Mouse (Mus musculus): ENCODE results near the gene Wrnip1. TPM values are rescaled to one million over a fixed set of nuclear protein-coding genes. Genes with fewer than 3 reads are reported as not detected.
"Not testable (repeated sequence)": the region's sequence is repeated elsewhere in the genome, so short reads cannot be mapped to it uniquely, and the experiment has no call there.

The Wrnip1 gene
- total and polyA plus RNA-seq, 2 experiments from 2014 or later, result 38.0 to 85.1 TPM

- H3K36me3 ChIP-seq (ENCODE audit: insufficient read depth), result no peaks in the 10 kb centered on the region
- WGBS, result 65% methylated on average over 2 of the region's 2 CpGs
- ATAC-seq, result no peak
- no peak for DNase-seq
- H3K9ac ChIP-seq, result no peak overlapping the region
- H3K27me3 ChIP-seq (ENCODE audit: insufficient read depth, low read length), result no peaks in the 10 kb centered on the region
- no peak overlapping the region for H3K4me2 ChIP-seq (ENCODE audit: low read depth)
- TF ChIP-seq CTCF (IDR thresholded peaks at IDR 0.05; ENCODE audit: low read depth), result no peak
- H3K4me3 ChIP-seq (ENCODE audit: low read depth, low read length), result no peak overlapping the region
- no peaks in the 10 kb centered on the region for H3K9me3 ChIP-seq (ENCODE audit: low read length)
- H3K4me1 ChIP-seq (ENCODE audit: insufficient read depth), result no peaks in the 10 kb centered on the region
- no peak overlapping the region for H3K27ac ChIP-seq (ENCODE audit: low read depth, low read length)
Measured at GRCm38 (mm10) chr13:32865591-32865990, 63.8 kb downstream of the Wrnip1 start.

GRCm38 (mm10) chr13:32866484-32866883, 64.6 kb downstream of the Wrnip1 start:
- no peak overlapping the region for H3K9ac ChIP-seq
- WGBS, result 7% methylated on average over 9 of the region's 9 CpGs
- no peaks in the 10 kb centered on the region for H3K27me3 ChIP-seq (ENCODE audit: insufficient read depth, low read length)
- peak; percentile 90 for ATAC-seq
- H3K36me3 ChIP-seq (ENCODE audit: insufficient read depth), result no peaks in the 10 kb centered on the region
- no peak overlapping the region for H3K27ac ChIP-seq (ENCODE audit: low read depth, low read length)
- H3K4me3 ChIP-seq (ENCODE audit: low read depth, low read length), result no peak overlapping the region
- peak; percentile 83 for TF ChIP-seq CTCF (IDR thresholded peaks at IDR 0.05; ENCODE audit: low read depth)
- H3K4me1 ChIP-seq (ENCODE audit: insufficient read depth), result no peaks in the 10 kb centered on the region
- peak; percentile 74 for DNase-seq
- H3K9me3 ChIP-seq (ENCODE audit: low read length), result no peaks in the 10 kb centered on the region
- no peak overlapping the region for H3K4me2 ChIP-seq (ENCODE audit: low read depth)

- no peak for TF ChIP-seq CTCF (IDR thresholded peaks at IDR 0.05; ENCODE audit: low read depth)
- Histone ChIP-seq H3K4me1 (ENCODE audit: insufficient read depth) (no peaks in the 10 kb centered on the region), H3K27me3 (ENCODE audit: insufficient read depth, low read length) (no peaks in the 10 kb centered on the region), H3K27ac (ENCODE audit: low read depth, low read length) (no peak overlapping the region), H3K4me2 (ENCODE audit: low read depth) (no peak overlapping the region), H3K4me3 (ENCODE audit: low read depth, low read length) (no peak overlapping the region), H3K36me3 (ENCODE audit: insufficient read depth) (no peaks in the 10 kb centered on the region), H3K9ac (no peak overlapping the region), H3K9me3 (ENCODE audit: low read length) (no peaks in the 10 kb centered on the region)
- 37% methylated on average over 2 of the region's 2 CpGs for WGBS
- no peak for DNase-seq
- ATAC-seq, result no peak
Measured at GRCm38 (mm10) chr13:32867030-32867429, 65.2 kb downstream of the Wrnip1 start.

- H3K27me3 ChIP-seq (ENCODE audit: insufficient read depth, low read length); DNase-seq; H3K9ac ChIP-seq; H3K4me2 ChIP-seq (ENCODE audit: low read depth); H3K9me3 ChIP-seq (ENCODE audit: low read length); H3K4me1 ChIP-seq (ENCODE audit: insufficient read depth); H3K36me3 ChIP-seq (ENCODE audit: insufficient read depth); ATAC-seq; H3K4me3 ChIP-seq (ENCODE audit: low read depth, low read length); H3K27ac ChIP-seq (ENCODE audit: low read depth, low read length): not testable (repeated sequence)
- WGBS, result 87% methylated on average over 4 of the region's 4 CpGs
Measured at GRCm38 (mm10) chr13:32868233-32868632, 66.4 kb downstream of the Wrnip1 start.

- H3K27ac ChIP-seq (ENCODE audit: low read depth, low read length), result no peak overlapping the region
- 85% methylated on average over 5 of the region's 5 CpGs for WGBS
- ATAC-seq, result no peak
- no peak overlapping the region for H3K4me2 ChIP-seq (ENCODE audit: low read depth)
- no peaks in the 10 kb centered on the region for H3K36me3 ChIP-seq (ENCODE audit: insufficient read depth)
- H3K4me3 ChIP-seq (ENCODE audit: low read depth, low read length), result no peak overlapping the region
- H3K9ac ChIP-seq, result no peak overlapping the region
- H3K27me3 ChIP-seq (ENCODE audit: insufficient read depth, low read length), result no peaks in the 10 kb centered on the region
- H3K9me3 ChIP-seq (ENCODE audit: low read length), result no peaks in the 10 kb centered on the region
- DNase-seq, result no peak
- no peaks in the 10 kb centered on the region for H3K4me1 ChIP-seq (ENCODE audit: insufficient read depth)
- TF ChIP-seq CTCF (IDR thresholded peaks at IDR 0.05; ENCODE audit: low read depth), result no peak
Measured at GRCm38 (mm10) chr13:32868843-32869242, 67.0 kb downstream of the Wrnip1 start.

Other genes starting within 250 kb of the Wrnip1 start
- gene Mylk4, start 18.1 kb upstream of the Wrnip1 start, total RNA-seq (2014; rRNA removed), result 0.05 and 0.08 TPM in 2 replicates
- gene Mylk4, start 18.1 kb upstream of the Wrnip1 start, polyA plus RNA-seq (2015; fragmentation: Nextera tagmentation; extraction: Ambion mirVana), result 0.05 and 0.21 TPM in 2 replicates
- not detected in 2 replicates for gene D930007J09Rik, start 811 bp downstream of the Wrnip1 start, total RNA-seq (2014; rRNA removed)
- not detected in 2 replicates for gene D930007J09Rik, start 811 bp downstream of the Wrnip1 start, polyA plus RNA-seq (2015; fragmentation: Nextera tagmentation; extraction: Ambion mirVana)
- 0.48 and 1.2 TPM in 2 replicates for gene Serpinb1a, start 49.1 kb downstream of the Wrnip1 start, total RNA-seq (2014; rRNA removed)
- gene Serpinb1a, start 49.1 kb downstream of the Wrnip1 start, polyA plus RNA-seq (2015; fragmentation: Nextera tagmentation; extraction: Ambion mirVana), result 3.5 and 4.2 TPM in 2 replicates
- not detected in 2 replicates for gene Serpinb1c, start 96.2 kb downstream of the Wrnip1 start, total RNA-seq (2014; rRNA removed)
- gene Serpinb1c, start 96.2 kb downstream of the Wrnip1 start, polyA plus RNA-seq (2015; fragmentation: Nextera tagmentation; extraction: Ambion mirVana), result 0.11 TPM in 1 of 2 replicates, not detected in the other
- gene Serpinb6b, start 163.2 kb downstream of the Wrnip1 start, total RNA-seq (2014; rRNA removed), result 4.2 and 5.5 TPM in 2 replicates
- 2.6 and 2.8 TPM in 2 replicates for gene Serpinb6b, start 163.2 kb downstream of the Wrnip1 start, polyA plus RNA-seq (2015; fragmentation: Nextera tagmentation; extraction: Ambion mirVana)
- 2.0 and 3.1 TPM in 2 replicates for gene Serpinb9, start 201.2 kb downstream of the Wrnip1 start, total RNA-seq (2014; rRNA removed)
- gene Serpinb9, start 201.2 kb downstream of the Wrnip1 start, polyA plus RNA-seq (2015; fragmentation: Nextera tagmentation; extraction: Ambion mirVana), result 2.2 and 2.3 TPM in 2 replicates
- 0.24 TPM in 1 of 2 replicates, not detected in the other for gene Serpinb9b, start 225.4 kb downstream of the Wrnip1 start, total RNA-seq (2014; rRNA removed)
- 0.11 and 0.18 TPM in 2 replicates for gene Serpinb9b, start 225.4 kb downstream of the Wrnip1 start, polyA plus RNA-seq (2015; fragmentation: Nextera tagmentation; extraction: Ambion mirVana)

All from forebrain, postnatal 0 days (tissue).